Mouse (Mus musculus): Measurements from ENCODE around the gene Sart1.
"Not testable (repeated sequence)": the region's sequence is repeated elsewhere in the genome, so short reads cannot be mapped to it uniquely, and the experiment has no call there.

Gene Sart1

GRCm38 (mm10) chr19:5414534-5414957 is 26.0 kb upstream of the Sart1 start:
- no peak for DNase-seq

DNA sequence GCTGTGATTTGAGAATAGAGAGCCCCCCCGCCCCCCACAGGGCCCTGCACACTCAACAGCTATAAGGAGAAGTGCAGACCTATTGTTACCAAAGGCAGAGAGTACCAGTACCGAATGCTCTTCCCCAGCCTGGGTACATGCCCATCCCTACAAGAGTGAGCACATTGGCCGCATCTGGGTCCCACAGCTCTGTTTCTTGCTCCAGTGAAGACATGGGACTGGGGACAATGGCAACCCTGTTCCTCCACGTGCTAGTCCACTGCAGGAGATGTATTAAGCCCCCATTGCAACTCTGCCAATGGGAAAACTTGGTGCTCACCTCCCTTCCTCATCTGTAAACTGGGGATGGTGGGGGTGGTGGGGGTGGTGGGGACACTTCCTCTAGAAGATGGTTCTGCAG is 25.3 kb upstream of the Sart1 start:
- DNase-seq: no peak

DNA sequence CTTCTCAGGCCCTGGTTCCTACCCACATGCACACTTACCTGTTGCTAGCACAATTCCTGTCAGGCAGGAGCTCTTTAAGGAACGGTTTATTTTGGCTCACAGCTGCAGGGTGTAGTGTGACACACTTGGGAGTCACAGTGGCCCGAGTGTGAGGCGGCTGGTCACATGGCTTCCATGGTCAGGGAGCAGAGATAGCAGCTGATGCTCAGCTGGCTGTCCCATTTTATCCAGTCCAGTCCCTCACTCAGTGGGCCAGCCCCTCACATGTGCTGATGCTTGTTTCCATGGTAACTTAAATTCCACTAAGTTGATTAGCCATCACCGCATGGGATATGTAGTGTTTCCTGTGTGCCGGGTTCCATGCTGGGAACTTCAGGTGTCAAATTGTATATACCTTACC is 23.5 kb upstream of the Sart1 start:
- DNase-seq: no peak

- DNase-seq: no peak
Observed at GRCm38 (mm10) chr19:5410641-5411040, 22.1 kb upstream of the Sart1 start.

- DNase-seq: no peak
Observed at GRCm38 (mm10) chr19:5409068-5409467, 20.6 kb upstream of the Sart1 start.

DNA sequence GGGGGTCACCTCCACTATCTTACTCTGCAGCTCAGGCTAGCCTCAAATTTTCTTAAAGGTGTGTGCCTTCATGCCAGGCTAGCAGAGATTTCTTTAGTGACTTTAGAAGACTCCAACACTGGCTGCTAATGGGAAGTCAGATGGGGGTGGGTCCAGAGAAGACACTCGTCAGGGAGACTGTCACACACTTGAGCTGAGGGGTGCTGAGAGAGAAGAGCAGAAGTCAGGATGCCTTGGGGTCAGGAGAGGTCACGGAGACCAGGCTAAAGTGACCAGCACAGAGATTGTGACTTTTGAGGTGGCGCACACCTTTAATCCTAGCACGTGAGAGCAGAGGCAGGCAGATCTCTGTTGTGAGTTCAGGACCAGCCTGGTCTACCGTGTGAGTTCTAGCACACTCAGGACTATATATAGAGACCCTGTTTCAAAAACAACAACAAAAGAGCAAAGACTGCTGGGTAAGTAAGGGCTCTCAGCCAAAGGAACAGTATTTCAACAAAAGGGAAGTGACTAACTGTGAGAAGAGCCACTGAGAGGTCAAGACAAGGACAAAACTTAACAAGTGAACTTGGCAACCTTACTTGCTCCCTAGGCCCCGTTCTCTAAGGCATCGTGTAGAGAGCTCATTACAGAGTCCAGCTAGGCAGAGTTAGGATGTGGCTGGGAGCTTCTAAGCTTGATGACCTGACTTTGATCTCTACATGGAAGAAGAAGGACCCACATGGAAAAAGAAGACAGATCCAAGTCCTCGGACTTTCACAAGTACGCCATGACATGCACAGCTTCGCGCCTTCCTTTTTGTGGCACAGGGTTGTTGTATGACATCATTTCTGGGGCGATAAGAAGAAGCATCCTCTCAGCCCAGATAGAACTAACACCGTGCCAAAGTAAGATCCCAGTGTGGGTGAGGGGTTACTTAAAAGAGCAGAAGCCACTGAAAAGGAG is 19.8 kb upstream of the Sart1 start:
- DNase-seq: no peak

DNA sequence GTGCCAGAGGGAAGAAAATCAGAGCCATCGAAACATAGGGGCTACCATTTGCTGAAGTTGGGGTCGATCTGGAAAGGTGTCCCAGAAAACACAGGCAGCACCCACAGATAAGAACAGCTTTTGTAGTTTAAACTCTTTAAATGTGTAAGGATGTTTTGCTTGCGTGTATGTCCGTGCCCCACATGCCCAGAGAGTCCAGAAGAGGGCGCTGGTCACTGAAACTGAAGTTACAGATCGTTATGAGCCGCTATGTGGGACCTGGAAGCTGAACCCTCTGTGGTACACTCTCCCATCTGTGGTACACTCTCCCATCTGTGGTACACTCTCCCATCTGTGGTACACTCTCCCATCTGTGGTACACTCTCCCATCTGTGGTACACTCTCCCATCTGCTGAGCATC is 18.6 kb upstream of the Sart1 start:
- DNase-seq: peak; percentile 67 to 69

- DNase-seq: peak; percentile 54 to 59
Observed at GRCm38 (mm10) chr19:5406531-5407126, 18.1 kb upstream of the Sart1 start.

DNA sequence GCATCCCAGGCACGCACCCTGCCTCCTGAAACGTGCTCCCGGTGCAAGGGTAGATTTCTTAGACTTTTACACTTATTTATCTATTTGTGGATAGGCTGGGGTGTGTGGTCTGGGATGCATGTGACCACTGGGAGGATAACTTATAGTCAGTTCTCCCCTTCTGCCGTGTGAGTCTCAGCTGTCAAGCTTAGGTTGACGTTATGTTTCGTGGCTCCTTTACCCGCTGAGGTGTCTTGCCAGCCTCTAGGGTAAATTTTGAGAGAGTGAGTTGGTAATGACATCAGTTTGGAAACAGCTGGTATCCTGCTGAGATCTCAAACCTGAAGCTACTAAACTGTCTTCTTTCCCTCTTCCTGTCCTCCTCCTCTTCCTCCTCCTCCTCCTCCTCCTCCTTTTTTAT is 17.4 kb upstream of the Sart1 start:
- DNase-seq: no peak

- no peak for DNase-seq
Observed at GRCm38 (mm10) chr19:5402293-5402692, 13.8 kb upstream of the Sart1 start, which contains the start of gene Tsga10ip. TSS of gene Tsga10ip (minus strand) at chr19:5402526.

- not testable (repeated sequence) for DNase-seq
Observed at GRCm38 (mm10) chr19:5401073-5401472, 12.6 kb upstream of the Sart1 start.

GRCm38 (mm10) chr19:5395371-5395770 is 6.9 kb upstream of the Sart1 start:
- DNase-seq: no peak

DNA sequence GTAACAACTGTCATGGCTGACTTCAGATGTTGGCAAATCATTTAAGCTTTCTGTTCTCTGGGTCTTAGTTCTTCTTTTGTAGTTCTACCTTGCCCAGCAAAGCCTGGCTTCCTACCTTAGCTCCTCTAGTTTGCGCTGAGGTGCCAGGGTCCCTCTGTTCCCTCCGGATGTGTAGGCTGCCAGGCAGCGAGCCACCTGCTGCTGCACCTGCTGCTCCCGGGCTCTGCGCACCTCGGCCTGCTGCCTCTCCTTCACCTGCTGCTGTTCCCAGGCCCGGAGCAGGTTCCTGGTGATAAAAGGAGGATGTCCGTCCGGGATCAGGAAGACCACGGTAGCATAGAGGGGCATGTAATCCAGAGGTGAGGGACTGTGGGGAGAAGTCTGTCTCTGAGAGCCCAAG is 5.7 kb upstream of the Sart1 start:
- no peak for DNase-seq

DNA sequence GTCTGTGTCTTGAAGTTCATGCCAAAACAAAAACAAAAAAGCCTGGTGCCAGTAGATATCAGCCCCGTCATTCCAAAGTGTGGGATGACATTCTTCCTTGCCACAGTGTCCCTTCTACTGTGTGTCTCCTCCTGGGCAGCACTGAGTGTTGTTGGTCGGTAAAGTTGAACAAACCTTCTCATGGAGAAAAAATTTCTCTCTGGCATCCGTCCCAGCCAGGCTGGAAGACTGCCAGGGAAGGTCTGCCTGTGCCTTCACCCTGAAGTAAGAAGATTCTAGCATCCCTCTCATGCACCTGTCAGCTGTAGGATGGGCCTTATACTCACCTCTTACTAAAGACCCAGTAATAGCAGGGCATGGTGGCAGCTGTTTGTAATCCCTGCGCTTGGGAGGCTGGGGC is 4.4 kb upstream of the Sart1 start:
- DNase-seq: no peak

- DNase-seq: peak in 1 of 2 experiments; percentile 59
Observed at GRCm38 (mm10) chr19:5390416-5390815, 1.9 kb upstream of the Sart1 start.

- DNase-seq: peak; percentile 79 to 86
Observed at GRCm38 (mm10) chr19:5389647-5390046, 1.1 kb upstream of the Sart1 start.

DNA sequence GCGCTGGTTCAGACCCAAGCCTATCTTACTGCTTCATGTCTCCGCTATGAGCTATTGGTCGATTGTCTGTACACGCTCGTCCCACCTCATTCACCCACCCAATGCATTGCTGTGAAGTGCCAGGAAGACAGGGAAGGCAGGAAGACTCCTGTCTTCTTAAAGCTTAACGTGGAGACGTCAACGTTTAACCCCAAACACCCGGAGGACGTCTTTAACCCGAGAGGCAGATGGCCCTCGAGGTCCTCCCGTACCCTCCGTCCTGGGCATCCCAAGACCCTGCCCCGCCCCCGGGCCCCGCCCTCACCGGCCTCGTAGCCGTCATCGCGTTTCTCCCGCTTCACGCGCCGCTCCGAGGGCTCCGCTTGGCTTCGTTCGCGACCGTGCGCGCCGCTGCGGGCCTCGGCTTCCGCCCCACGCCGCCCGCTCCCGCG is 477 bp downstream of the Sart1 start:
- DNase-seq: no peak

GRCm38 (mm10) chr19:5384715-5385114 is 3.8 kb downstream of the Sart1 start:
- no peak for DNase-seq

- no peak for DNase-seq
Observed at GRCm38 (mm10) chr19:5383326-5383725, 5.2 kb downstream of the Sart1 start.

DNA sequence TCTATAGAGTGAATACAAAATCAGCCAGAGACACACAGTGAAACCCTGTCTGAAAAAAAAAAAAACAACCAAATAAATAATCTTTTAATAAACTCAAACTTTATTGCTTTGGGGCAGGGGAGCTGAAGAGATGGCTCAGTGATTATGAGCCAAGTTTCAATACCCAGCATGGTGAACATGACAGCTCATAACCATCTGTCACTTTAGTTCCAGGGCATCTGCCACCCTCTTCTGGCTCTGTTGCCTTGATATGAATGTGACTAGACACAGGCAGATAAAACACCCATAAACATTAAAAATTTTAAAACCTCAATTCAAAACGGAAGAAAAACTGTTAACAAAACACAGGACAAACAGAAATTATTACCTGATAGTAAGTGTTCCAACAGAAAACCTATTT is 11.1 kb downstream of the Sart1 start:
- DNase-seq: no peak

DNA sequence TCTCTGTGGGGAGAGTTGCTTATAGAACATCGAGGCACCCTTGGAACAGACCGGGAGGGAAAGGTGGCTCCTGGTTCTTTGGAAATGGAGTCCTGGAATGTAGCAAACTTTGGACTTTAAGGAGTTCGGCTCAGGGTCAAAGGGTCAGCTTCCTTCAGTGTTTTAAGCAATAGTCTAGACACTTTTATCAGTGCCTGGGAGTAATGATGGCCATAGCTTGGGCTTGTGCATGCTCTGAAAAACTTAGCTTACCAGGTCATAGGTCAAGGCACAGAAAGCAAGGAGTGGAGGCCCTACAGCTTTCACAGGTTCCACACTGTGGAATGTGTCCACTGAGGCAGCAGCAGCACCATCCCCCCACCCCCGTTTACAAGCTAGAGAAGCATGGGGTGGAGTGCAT is 13.8 kb downstream of the Sart1 start:
- DNase-seq: no peak

- no peak for DNase-seq
Observed at GRCm38 (mm10) chr19:5374177-5374576, 14.3 kb downstream of the Sart1 start.

- no peak for DNase-seq
Observed at GRCm38 (mm10) chr19:5372724-5373123, 15.8 kb downstream of the Sart1 start.

DNA sequence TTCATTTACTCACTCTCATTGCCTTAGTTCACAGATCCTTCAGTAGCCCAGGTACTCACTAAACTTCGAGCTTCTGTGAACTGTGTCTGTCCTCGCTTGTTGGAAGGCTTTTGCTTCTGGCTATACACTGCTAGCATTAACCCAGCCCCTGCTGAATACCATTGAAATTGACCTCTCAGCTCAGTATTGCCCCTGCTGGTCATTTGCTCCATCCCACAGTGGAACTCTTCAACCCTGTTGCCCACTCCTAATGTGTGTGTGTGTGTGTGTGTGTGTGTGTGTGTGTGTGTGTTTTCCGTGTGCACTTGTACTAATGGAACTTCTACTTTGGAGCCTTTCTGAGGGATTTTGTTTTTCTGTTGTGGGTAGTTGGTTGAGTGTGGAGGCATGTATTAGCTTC is 17.6 kb downstream of the Sart1 start:
- DNase-seq: no peak

Data from thymus, postnatal 36 days (tissue).